In genomic region chr9:100546594-100546910, GRCm38 (mm10) we compare ENCODE assay signal across 8 mouse cellular contexts. TPM values are rescaled to one million over a fixed set of nuclear protein-coding genes. Genes with fewer than 3 reads are reported as not detected.
DNase-seq lines count a peak whose midpoint lies in the region; ATAC-seq and TF ChIP-seq lines count a peak whose summit lies in the region.

No protein-coding gene starts in this region.

- peak overlapping the region; percentile 86 for H3K27ac ChIP-seq in heart, embryonic 13.5 days (replicated peaks)
- peak overlapping the region; percentile 69 for H3K27ac ChIP-seq in MEL (ENCODE audit: control insufficient read depth, low read depth, low read length)
- H3K27ac ChIP-seq in forebrain, embryonic 11.5 days (ENCODE audit: low read depth, low read length): peak overlapping the region; percentile 76
- peak overlapping the region; percentile 78 for H3K27ac ChIP-seq in liver, embryonic 12.5 days
- H3K27ac ChIP-seq in olfactory bulb, adult 2 months (ENCODE audit: insufficient read depth, low read depth, low read length): peak overlapping the region; percentile 86

- H3K36me3 ChIP-seq in heart, embryonic 13.5 days: peaks cover 15% of the 10 kb centered on the region
- H3K36me3 ChIP-seq in MEL (ENCODE audit: control insufficient read depth in 1 of 2, insufficient read depth in 2 of 2, low read length in 2 of 2): peaks cover 0 to 20% of the 10 kb centered on the region in 2 experiments; a peak in 2 of 4 replicates
- 0 out of 2 replicates have a peak, but pooled peaks cover 3% of the 10 kb centered on the region for H3K36me3 ChIP-seq in forebrain, embryonic 11.5 days (ENCODE audit: control insufficient read depth, insufficient read depth, low read length)
- H3K36me3 ChIP-seq in liver, embryonic 12.5 days: peaks cover 7% of the 10 kb centered on the region

- peak overlapping the region; percentile 78 for H3K4me3 ChIP-seq in heart, embryonic 13.5 days
- H3K4me3 ChIP-seq in MEL (ENCODE audit: control insufficient read depth in 1 of 2, insufficient read depth in 1 of 2, low read depth in 2 of 2, low read length in 2 of 2): peak overlapping the region; percentile 76 to 91
- H3K4me3 ChIP-seq in forebrain, embryonic 11.5 days (ENCODE audit: low read depth, low read length): peak overlapping the region; percentile 95
- peak overlapping the region; percentile 85 for H3K4me3 ChIP-seq in liver, embryonic 12.5 days
- peak overlapping the region; percentile 96 for H3K4me3 ChIP-seq in olfactory bulb, adult 2 months (ENCODE audit: insufficient read depth, low read depth, low read length)

- no peak for DNase-seq in heart, postnatal 25 days (ENCODE audit: low spot score)
- DNase-seq in MEL (ENCODE audit: low read depth, low spot score): no peak
- DNase-seq in forebrain, embryonic 11.5 days (ENCODE audit: low spot score): no peak
- DNase-seq in spleen, adult 18-20 months: no peak
- no peak for DNase-seq in spleen, postnatal 4 days (ENCODE audit: low spot score in 2 of 2)

- peaks cover 24% of the 10 kb centered on the region for H3K4me1 ChIP-seq in heart, embryonic 13.5 days
- peaks cover 3 to 10% of the 10 kb centered on the region in 2 experiments; a peak in 2 of 4 replicates for H3K4me1 ChIP-seq in MEL (ENCODE audit: control insufficient read depth in 1 of 2, insufficient read depth in 2 of 2, low read length in 2 of 2)
- no peaks in the 10 kb centered on the region; the same call in 1 of the 2 replicates for H3K4me1 ChIP-seq in forebrain, embryonic 11.5 days (replicated peaks; ENCODE audit: control insufficient read depth, insufficient read depth, low read length)
- peaks cover 27% of the 10 kb centered on the region for H3K4me1 ChIP-seq in liver, embryonic 12.5 days
- H3K4me1 ChIP-seq in olfactory bulb, adult 2 months (ENCODE audit: control insufficient read depth, insufficient read depth, low read length): no peaks in the 10 kb centered on the region

- H3K9ac ChIP-seq in heart, embryonic 13.5 days: peak overlapping the region; percentile 93
- H3K9ac ChIP-seq in MEL (ENCODE audit: control insufficient read depth, low read depth, low read length, poor library complexity, severe bottlenecking): peak overlapping the region; percentile 88
- H3K9ac ChIP-seq in forebrain, embryonic 11.5 days (ENCODE audit: low read length): peak overlapping the region; percentile 88
- H3K9ac ChIP-seq in liver, embryonic 12.5 days: peak overlapping the region; percentile 94

- intact Hi-C loops in heart, postnatal 25 days (cut with DNase I): loop anchor here (5.0 to 10.0 kb wide), 3 partner anchors 39 to 528 kb away; partner anchors contain the start of gene Msl2

- 11% methylated on average over 9 of the region's 9 CpGs for WGBS in heart, embryonic 13.5 days
- WGBS in forebrain, embryonic 11.5 days: 13% methylated on average over 9 of the region's 9 CpGs
- WGBS in liver, embryonic 12.5 days (ENCODE audit: insufficient replicate concordance): 10% methylated on average over 9 of the region's 9 CpGs
- WGBS in olfactory bulb, adult 2 months: 2% methylated on average over 9 of the region's 9 CpGs

- peak overlapping the region; percentile 87 for H3K4me2 ChIP-seq in heart, embryonic 13.5 days
- peak overlapping the region; percentile 54 for H3K4me2 ChIP-seq in forebrain, embryonic 11.5 days (ENCODE audit: low read depth, low read length, severe bottlenecking)
- H3K4me2 ChIP-seq in liver, embryonic 12.5 days: peak overlapping the region; percentile 86

- H3K79me2 ChIP-seq in MEL (ENCODE audit: control insufficient read depth, insufficient read depth, low read length, poor library complexity): peaks cover 32% of the 10 kb centered on the region

- no peak for TF ChIP-seq EP300 in MEL (IDR thresholded peaks at IDR 0.05; ENCODE audit: low read depth in 1 of 2, low read length in 2 of 2)

- peaks cover 11% of the 10 kb centered on the region for H3K9me3 ChIP-seq in heart, embryonic 13.5 days
- no peaks in the 10 kb centered on the region for H3K9me3 ChIP-seq in MEL (replicated peaks; ENCODE audit: insufficient read depth, low read length)
- H3K9me3 ChIP-seq in forebrain, embryonic 11.5 days (ENCODE audit: control insufficient read depth, low read length): peaks cover 2% of the 10 kb centered on the region; the same call in 1 of the 2 replicates
- H3K9me3 ChIP-seq in liver, embryonic 12.5 days (replicated peaks): peaks cover 6% of the 10 kb centered on the region

- no peaks in the 10 kb centered on the region for H3K27me3 ChIP-seq in heart, embryonic 13.5 days (replicated peaks)
- no peaks in the 10 kb centered on the region for H3K27me3 ChIP-seq in MEL (ENCODE audit: control insufficient read depth in 1 of 2, insufficient read depth in 2 of 2, low read length in 2 of 2)
- H3K27me3 ChIP-seq in forebrain, embryonic 11.5 days (ENCODE audit: control insufficient read depth, insufficient read depth, low read length): no peaks in the 10 kb centered on the region
- no peaks in the 10 kb centered on the region for H3K27me3 ChIP-seq in liver, embryonic 12.5 days (replicated peaks)

- TF ChIP-seq CTCF in MEL (IDR thresholded peaks at IDR 0.05 in 2 of 3, conservative IDR thresholded peaks at IDR 0.05 in 1 of 3; ENCODE audit: control insufficient read depth in 1 of 3, insufficient read depth in 1 of 3, low read depth in 2 of 3, low read length in 3 of 3, poor library complexity in 1 of 3, severe bottlenecking in 1 of 3): no peak
- TF ChIP-seq CTCF in olfactory bulb, adult 2 months (IDR thresholded peaks at IDR 0.05; ENCODE audit: insufficient read depth, low read depth, low read length): no peak

- ATAC-seq in heart, embryonic 13.5 days (ENCODE audit: extremely low read depth, insufficient number of reproducible peaks, low FRiP score, low TSS enrichment): no peak
- peak; percentile 31; the same call in 1 of the 2 replicates for ATAC-seq in forebrain, embryonic 11.5 days (replicated peaks; ENCODE audit: low FRiP score)
- ATAC-seq in liver, embryonic 12.5 days: peak; percentile 25

- no peak for TF ChIP-seq POLR2A in MEL (IDR thresholded peaks at IDR 0.05; ENCODE audit: control insufficient read depth in 1 of 2, insufficient read depth in 1 of 2, low read depth in 1 of 2, low read length in 2 of 2, poor library complexity in 1 of 2)
- no peak for TF ChIP-seq POLR2A in olfactory bulb, adult 2 months (IDR thresholded peaks at IDR 0.05; ENCODE audit: insufficient read depth, low read depth, low read length)

- no peak for TF ChIP-seq RAD21 in MEL (IDR thresholded peaks at IDR 0.05; ENCODE audit: low read depth, low read length)

TF ChIP-seq in MEL, 35 proteins besides CTCF, POLR2A, EP300 and RAD21 (continues in another document):
- TF ChIP-seq POLR2AphosphoS2 (IDR thresholded peaks at IDR 0.05; ENCODE audit: low read length) (no peak), USF2 (IDR thresholded peaks at IDR 0.05; ENCODE audit: borderline replicate concordance in 1 of 2, insufficient read depth in 1 of 2, low read depth in 1 of 2, low read length in 2 of 2) (no peak), MXI1 (IDR thresholded peaks at IDR 0.05; ENCODE audit: low read depth, low read length) (peak; percentile 54; the same call in 1 of the 2 replicates), SIN3A (IDR thresholded peaks at IDR 0.05; ENCODE audit: low read length) (0 out of 2 replicates have a peak, but pooled peaks have one; percentile 35)

RNA-seq across cellular contexts. Expression of gene Nck1, which starts 0.6 kb away (rescaled TPM):
- 45.6 and 56.7 TPM in 2 replicates for polyA plus RNA-seq in heart, embryonic 13.5 days (2015; fragmentation: Nextera tagmentation; extraction: Ambion mirVana)
- 10 to 100 TPM; 44.9 to 51.9 TPM for total RNA-seq in heart, postnatal 25 days (2021)
- total RNA-seq in MEL (2012; rRNA removed): 20.8 and 21.8 TPM in 2 replicates
- 10 to 100 TPM in 1 of 2 experiments, not detected in 1; 24.3 TPM for polyA plus RNA-seq in MEL (2012; ENCODE audit: insufficient read depth in 1 of 2, insufficient read length in 2 of 2, low read depth in 1 of 2, low replicate concordance in 2 of 2, missing spikeins in 1 of 2)
- polyA plus RNA-seq in forebrain, embryonic 11.5 days (2014; fragmentation: Nextera tagmentation; extraction: Ambion mirVana): 64.2 and 74.7 TPM in 2 replicates
- 33.6 and 34.7 TPM in 2 replicates for polyA plus RNA-seq in liver, embryonic 12.5 days (2016; fragmentation: Nextera tagmentation; extraction: Ambion mirVana)
- not detected in 2 replicates for polyA plus RNA-seq in olfactory bulb, adult 2 months (2012; ENCODE audit: insufficient read depth, insufficient read length, low replicate concordance, missing spikeins)

RNA-seq across cellular contexts. Expression of gene Slc35g2, which starts 24.3 kb away (rescaled TPM):
- polyA plus RNA-seq in heart, embryonic 13.5 days (2015; fragmentation: Nextera tagmentation; extraction: Ambion mirVana): 9.6 and 10.5 TPM in 2 replicates
- 1 to 10 TPM; 3.7 to 4.9 TPM for total RNA-seq in heart, postnatal 25 days (2021)
- total RNA-seq in MEL (2012; rRNA removed): not detected in 2 replicates
- polyA plus RNA-seq in MEL (2012; ENCODE audit: insufficient read depth in 1 of 2, insufficient read length in 2 of 2, low read depth in 1 of 2, low replicate concordance in 2 of 2, missing spikeins in 1 of 2): under 1 TPM in 1 of 2 experiments, not detected in 1; 0.49 TPM
- polyA plus RNA-seq in forebrain, embryonic 11.5 days (2014; fragmentation: Nextera tagmentation; extraction: Ambion mirVana): 7.5 and 8.5 TPM in 2 replicates
- 1.4 and 1.5 TPM in 2 replicates for polyA plus RNA-seq in liver, embryonic 12.5 days (2016; fragmentation: Nextera tagmentation; extraction: Ambion mirVana)
- polyA plus RNA-seq in olfactory bulb, adult 2 months (2012; ENCODE audit: insufficient read depth, insufficient read length, low replicate concordance, missing spikeins): not detected in 2 replicates

RNA-seq across cellular contexts. Expression of gene Stag1, which starts 51.0 kb away (rescaled TPM):
- polyA plus RNA-seq in heart, embryonic 13.5 days (2015; fragmentation: Nextera tagmentation; extraction: Ambion mirVana): 23.1 and 25.7 TPM in 2 replicates
- 10 to 100 TPM; 27.1 to 30.6 TPM for total RNA-seq in heart, postnatal 25 days (2021)
- total RNA-seq in MEL (2012; rRNA removed): 30.1 and 33.6 TPM in 2 replicates
- 10 to 100 TPM in 1 of 2 experiments, not detected in 1; 41.7 TPM for polyA plus RNA-seq in MEL (2012; ENCODE audit: insufficient read depth in 1 of 2, insufficient read length in 2 of 2, low read depth in 1 of 2, low replicate concordance in 2 of 2, missing spikeins in 1 of 2)
- 57.8 and 63.0 TPM in 2 replicates for polyA plus RNA-seq in forebrain, embryonic 11.5 days (2014; fragmentation: Nextera tagmentation; extraction: Ambion mirVana)
- polyA plus RNA-seq in liver, embryonic 12.5 days (2016; fragmentation: Nextera tagmentation; extraction: Ambion mirVana): 30.0 TPM in 2 replicates
- not detected in 2 replicates for polyA plus RNA-seq in olfactory bulb, adult 2 months (2012; ENCODE audit: insufficient read depth, insufficient read length, low replicate concordance, missing spikeins)

RNA-seq across cellular contexts. Expression of gene Il20rb, which starts 60.0 kb away (rescaled TPM):
- 0.41 and 0.68 TPM in 2 replicates for polyA plus RNA-seq in heart, embryonic 13.5 days (2015; fragmentation: Nextera tagmentation; extraction: Ambion mirVana)
- 1 to 10 TPM in 1 of 2 experiments, under 1 TPM in 1; 0.87 to 1.0 TPM for total RNA-seq in heart, postnatal 25 days (2021)
- total RNA-seq in MEL (2012; rRNA removed): 0.50 and 0.65 TPM in 2 replicates
- polyA plus RNA-seq in MEL (2012; ENCODE audit: insufficient read depth in 1 of 2, insufficient read length in 2 of 2, low read depth in 1 of 2, low replicate concordance in 2 of 2, missing spikeins in 1 of 2): 1 to 10 TPM in 1 of 2 experiments, not detected in 1; 1.9 TPM
- polyA plus RNA-seq in forebrain, embryonic 11.5 days (2014; fragmentation: Nextera tagmentation; extraction: Ambion mirVana): 1.0 and 1.3 TPM in 2 replicates
- 0.42 and 0.43 TPM in 2 replicates for polyA plus RNA-seq in liver, embryonic 12.5 days (2016; fragmentation: Nextera tagmentation; extraction: Ambion mirVana)
- not detected in 2 replicates for polyA plus RNA-seq in olfactory bulb, adult 2 months (2012; ENCODE audit: insufficient read depth, insufficient read length, low replicate concordance, missing spikeins)
